Mouse (Mus musculus) urinary bladder, postnatal 4 days (tissue): ENCODE data around the gene Onecut1.

ENCODE experiments used
- DNase-seq, 2 experiments: peaks; one replicate each; pipeline ENCODE4 v3.0.0; 2021 to 2022; ENCODE audit warnings: low spot score in 2 of 2

Onecut1 gene

DNA sequence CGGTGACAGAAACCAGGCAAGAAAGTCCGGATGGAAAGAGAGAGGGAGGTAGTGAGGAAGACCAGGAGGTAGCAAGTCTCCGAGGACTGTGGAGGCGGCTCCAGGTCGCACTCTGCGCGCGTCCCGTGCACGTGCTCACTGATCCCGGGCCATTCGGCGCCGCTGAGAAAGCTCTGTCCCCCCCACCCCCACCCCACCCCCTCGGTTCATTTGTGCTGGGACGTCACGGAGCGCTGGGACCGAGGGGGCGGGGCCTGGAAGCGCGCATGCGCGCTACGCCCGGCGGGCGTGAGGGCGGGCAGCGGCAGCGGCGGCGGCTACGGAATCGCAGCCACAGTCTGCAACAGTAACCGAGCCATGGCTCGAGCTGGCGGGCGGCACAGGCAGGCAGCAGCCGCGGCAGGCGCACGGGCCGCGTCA, at the start of gene Onecut1:
Gene Onecut1, plus strand, starts transcription at position 361 of the 420 bp plus-strand sequence.
- no peak for DNase-seq

DNA sequence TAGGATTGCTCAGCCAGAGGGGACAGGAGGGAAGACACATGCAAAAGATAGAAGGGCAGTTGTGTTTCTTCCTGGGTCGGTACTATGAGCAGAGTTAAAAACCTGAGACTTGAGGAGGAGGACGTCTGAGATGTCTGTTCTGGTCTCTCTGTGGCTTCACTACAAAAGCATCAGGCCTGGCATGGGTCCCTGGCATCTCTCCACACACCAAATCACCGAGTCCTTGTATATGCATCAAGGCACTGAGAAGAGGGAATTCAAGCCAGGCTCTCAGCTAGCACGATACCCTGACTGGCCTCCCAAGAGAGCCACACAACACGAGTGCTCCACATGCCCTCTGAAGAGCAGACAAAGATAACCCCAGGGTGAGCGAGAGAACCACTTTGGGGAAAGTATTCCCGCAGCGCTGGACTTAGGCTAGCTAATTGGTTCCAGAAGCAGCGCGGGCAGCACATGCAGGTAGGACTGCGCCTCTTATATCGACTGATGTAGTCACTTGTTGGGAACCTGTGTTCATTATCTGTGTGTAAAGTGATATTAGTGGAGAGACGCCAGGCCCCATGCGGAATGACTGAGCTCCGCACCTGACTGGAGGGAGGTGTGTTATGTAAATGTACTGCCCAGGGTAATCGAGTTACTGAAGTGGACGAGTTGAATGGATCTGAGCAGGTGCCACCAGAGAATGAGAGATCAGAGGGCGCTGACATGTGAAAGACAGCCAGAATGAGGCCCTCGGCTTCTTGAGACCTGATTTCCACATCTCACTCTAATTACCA, 41.8 kb upstream of the Onecut1 start:
- no peak for DNase-seq

DNA sequence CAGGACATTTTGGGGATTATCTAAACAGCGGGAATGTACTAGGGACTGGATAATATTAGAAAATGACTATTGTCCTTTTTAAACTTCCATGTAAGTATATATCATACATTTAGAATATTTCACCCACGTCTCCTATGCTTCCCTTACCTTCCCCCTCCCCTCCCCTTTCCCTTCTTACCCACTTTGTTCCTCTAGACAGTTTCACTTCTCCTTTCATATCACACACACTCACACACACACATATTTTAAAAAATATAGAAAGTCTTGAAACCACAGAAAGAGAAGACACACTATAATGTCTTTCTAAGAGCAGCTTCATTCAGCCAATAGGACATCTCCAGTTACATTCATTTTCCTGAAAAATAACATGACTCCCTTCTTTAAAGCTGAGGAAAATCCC, 36.6 kb upstream of the Onecut1 start:
- no peak for DNase-seq

DNA sequence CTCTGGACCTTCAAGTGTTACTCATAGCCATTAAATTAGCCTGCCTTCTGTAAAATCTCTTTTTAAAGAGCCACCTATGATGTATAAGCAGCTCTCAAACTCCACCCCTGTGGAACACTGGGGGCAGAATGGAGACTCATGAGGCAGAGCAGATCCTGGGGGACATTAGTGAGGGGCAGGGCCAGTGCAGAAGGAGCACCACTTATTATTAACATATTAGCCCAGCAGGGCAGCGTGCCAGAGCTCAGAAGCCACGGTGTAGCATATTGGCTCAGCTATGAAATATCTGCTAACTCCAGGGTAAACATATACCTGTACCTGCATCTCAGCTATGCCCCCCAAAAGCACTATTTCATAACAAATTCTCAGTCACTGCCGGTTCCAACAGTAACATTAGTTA, 32.5 kb upstream of the Onecut1 start:
- peak in 1 of 2 experiments; percentile 52 for DNase-seq

DNA sequence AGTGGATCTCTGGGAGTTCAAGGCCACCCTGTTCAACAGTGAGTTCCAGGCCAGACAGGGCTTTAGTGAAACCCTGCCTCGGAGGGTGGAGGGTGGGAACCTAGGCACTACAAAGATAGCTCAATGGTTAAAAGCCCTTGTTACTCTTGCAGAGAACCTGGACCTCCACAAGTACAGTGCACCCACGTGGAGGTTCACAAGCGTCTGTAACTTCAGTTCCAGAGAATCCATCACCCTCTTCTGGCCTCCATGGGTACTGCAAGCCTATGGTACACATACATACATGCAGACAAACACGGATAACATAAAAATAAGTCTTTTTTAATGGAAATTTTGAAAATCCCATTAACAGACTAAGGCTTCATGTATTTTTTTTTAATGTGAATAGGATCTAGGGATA, 18.8 kb upstream of the Onecut1 start:
- peak in 1 of 2 experiments; percentile 52 for DNase-seq

DNA sequence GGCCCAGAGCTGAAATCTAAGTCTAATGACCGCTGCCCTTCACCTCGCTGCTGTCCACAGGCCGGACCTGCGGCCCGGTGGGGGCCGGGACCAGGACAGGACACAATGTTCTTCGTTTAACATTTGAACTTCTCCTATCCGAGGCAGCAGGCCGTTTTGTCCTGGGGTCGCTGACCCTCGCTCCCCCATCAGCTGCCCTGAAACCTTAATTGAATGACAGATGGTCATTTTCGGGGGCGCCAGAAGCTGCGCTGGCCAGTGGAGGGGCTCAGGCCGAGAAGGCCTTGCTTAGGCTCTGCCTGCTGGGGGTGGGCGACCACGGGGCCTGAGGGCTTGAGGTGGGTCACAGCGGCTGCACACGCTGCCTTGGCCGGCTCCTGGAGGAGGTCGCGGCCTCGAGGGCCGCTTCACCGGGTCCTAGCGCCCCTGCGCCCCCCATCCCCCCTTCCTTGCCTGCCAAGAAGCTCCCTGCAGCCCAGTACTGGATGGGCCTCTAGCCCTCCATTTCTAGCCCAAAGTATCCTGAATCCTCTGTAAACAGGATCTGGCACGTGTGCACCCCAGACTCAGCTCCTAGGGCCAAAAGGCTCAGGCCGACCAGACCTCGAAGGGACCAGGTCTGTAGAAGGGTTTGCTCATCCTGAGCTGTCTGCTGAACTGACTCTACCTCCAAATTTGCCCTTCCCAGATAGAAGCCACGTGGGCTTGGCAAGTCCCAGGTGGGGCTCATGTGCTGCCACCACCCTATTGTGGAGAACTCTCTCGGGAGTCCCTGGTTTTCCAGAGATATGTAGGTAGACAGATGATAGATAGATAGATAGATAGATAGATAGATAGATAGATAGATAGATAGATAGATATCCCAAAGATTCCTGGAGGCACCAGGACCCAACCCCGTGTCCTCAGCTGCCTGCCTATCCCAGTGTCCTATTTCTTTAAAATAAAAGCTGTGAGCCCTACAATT, 14.6 kb upstream of the Onecut1 start:
- DNase-seq, result no peak

DNA sequence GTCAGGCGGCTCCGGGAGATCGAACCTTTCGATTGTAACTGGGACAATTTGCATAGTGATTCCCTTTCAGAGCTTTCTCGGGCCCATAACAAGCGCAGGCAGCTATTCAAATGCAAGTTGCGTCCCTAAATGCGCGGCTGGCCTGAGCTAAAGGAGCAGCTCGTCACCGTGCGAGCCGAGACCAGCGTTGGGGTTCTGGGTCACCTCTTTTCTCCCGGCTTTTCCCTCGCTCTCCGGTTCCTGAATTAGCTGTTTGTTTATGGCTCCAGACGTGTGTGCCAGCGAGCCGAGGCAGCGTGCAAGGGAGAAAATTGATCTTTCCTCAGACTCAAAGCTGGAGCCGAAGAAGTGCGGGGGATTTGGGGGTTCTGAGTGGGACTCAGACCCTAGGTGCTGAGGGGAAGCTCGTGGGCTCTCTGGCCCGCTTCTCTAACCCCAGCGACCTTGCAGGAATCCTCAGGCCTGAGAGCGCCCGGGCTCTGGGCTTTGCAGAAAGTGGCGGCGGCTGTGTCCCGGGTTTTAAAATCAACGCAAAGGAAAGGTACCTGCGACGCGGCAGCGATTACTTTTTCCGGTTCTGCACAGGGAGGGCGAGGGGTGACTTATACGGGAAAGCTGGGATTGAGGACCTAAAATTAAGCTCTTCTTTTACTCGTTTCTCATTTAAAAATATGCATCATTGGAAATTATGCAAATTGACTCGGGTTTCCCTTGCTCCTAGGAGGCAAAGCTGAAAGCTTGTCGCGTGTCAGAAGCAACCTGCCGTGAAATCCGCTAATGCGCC, 13.1 kb upstream of the Onecut1 start:
- DNase-seq, result no peak

DNA sequence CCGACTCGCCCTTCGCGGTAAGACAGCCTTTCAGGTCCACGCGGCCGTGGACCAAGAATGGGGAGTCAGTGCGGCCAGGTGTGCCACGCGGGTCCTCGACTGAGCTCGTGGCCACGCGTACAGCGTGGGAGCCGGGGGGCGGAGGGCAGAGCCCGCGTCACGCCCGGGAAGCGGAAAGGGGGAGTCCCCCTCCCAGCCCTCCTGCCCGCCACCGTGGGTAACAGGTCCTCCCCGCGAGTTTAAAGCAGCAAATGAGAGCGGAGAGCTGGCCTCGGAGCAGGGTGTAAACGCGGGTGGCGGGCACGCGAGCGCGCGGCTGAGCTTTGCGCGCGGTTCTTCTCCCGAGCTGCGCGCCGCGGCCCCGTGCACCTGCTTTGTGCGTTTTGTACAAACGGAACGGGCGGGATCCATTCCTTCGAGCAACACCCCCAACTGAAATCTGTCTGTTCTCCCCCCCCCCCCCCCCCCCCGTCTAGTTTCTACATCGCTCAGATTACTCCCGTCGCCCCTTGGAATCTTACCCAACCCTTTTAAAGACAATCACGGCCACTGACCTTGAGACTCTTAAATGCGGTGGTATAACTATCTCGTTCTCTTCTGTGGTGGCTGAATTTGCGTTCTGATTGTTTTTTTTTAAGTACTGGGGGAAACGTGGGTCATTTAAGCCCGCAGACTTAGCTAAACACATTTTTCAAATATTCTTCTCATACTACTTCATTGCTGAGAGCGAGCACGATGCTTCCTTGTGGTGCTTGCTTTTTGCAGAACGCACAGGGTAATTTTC, 12.3 kb upstream of the Onecut1 start:
- no peak for DNase-seq

DNA sequence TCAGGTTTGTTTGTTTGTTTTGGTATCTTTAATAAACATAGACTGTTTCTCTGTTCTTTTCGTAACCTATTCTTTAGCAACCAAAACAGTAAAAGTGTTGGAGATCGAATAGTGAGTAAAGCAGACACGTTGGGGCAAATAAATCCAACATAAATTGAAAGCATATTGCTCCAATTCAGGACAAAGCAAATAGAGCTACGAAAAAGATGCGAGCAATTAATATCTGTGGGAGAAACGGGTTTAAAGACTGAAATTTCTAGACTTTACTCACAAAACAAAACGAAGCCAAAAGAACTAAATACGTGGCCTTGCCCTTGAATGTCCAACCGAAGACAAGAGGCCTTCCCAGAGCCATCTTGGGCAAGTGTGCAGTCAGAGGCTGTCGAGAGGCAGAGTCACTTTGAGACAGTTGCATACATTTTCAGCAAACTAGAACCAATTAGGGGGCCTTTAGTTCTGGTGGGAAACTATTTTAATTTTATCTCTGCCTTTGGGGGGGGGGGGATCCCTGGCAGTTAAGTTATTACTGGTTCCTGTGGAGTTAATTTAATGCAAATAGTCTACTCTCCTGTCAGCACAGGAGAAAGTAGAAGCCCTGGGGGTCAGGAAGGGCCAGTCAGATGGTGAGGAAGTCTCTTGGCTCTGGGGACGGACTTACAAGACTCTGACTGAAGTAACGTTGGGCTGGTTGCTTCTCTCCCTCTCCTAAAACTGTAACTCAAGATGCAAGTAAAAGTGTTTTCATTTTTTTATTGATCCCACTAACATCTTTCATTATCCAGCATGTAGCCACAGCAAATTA, 11.5 kb upstream of the Onecut1 start:
- DNase-seq, result peak in 1 of 2 experiments; percentile 10

DNA sequence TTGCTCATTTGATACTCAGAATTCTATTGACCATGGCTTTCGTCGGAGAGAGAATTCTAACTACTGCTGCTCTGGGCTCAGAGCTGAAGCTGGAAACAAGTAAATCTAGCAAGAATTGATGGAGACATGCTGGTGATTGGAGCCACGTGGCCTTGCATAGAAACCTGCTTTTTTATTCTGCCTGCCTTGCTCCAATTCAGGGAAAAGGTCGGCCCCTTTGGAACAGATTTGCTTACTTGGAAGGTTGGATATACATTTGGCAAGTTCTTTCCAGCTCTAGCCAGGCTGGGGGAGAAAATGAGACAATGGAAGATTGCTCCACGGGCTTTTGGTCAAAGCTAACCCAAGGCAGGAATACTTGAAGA, 11.0 kb upstream of the Onecut1 start:
- no peak for DNase-seq

DNA sequence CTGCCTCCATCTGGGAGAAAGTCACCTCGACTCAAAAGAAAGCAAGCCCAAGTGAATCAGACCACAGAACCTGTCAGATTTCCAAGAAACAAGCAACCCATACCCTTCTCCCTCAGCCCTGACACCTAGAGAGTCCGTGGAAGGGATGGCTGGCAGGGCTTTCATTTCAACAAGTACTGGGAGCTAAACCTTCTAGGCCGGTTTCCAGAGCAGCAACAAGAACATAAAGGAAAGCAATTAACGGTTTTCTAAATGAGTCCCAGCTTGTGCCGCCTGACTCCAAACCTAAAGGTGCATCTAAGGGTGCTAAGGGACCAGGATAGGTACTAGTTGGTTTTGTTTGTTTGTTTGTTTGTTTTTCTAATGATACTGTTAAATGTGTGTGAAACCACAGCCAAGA, 10.1 kb upstream of the Onecut1 start:
- DNase-seq, result no peak

DNA sequence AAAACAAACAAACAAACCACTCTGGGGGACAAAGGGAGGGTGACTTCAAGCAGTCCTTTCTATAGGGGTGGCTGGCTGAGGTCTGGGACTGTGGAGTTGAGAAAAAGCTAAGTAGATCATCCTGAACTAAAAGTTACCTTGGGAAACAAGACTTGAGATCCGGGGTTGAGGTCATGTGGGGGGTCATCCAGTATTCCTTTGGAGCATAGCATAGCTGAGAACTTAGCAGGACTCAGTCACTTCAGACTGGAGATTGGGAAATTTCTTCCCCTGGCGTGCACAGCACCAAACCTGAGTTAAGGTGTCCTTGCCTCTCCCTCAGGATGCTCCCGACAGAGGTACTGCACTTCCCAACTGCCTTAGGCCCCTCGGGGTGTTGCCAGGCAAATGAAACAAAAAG, 9.4 kb upstream of the Onecut1 start:
- DNase-seq, result peak in 1 of 2 experiments; percentile 39

DNA sequence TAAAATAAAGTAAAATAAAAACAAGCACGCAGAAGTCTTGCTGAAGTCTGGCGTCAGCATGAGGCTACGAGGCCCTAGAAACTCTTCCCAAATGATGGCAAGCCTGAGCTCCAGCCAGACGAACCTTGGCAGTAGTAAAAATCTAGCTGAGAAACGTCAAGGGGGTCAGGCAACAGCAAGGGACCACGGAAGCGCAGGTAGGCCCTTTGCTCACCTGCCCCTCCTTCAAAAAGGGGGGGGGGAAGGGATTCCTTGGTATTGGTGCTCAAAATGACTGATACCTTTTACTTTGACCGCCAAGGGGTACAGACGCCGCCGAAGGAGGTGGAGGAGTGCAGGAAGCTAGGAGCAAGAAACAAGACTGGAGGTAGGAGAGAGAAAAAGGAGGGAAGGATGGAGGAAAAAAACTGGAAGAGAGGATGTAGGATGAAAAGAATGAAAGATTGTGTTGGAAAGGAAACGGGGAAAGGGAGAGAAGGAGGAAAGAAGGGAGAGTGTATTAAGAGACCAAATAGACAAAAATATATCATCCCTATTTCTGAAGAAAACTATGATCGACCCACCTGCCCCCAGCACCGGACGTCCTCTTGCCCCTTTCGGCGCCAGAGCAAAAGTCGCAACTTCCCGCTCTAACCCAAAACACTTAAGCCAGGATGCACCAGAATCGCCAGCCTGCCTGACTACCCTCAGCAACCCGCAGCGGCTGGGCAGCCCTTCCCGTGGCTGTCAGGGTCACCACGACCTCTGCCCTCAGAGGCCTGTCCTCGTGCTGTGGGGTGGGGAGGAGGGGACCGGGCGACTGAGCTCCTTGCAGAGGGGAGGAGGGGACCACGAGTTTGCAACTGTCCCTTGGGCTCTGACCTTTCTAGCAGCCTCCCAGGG, 8.3 kb upstream of the Onecut1 start:
- peak in 1 of 2 experiments; percentile 56 for DNase-seq

DNA sequence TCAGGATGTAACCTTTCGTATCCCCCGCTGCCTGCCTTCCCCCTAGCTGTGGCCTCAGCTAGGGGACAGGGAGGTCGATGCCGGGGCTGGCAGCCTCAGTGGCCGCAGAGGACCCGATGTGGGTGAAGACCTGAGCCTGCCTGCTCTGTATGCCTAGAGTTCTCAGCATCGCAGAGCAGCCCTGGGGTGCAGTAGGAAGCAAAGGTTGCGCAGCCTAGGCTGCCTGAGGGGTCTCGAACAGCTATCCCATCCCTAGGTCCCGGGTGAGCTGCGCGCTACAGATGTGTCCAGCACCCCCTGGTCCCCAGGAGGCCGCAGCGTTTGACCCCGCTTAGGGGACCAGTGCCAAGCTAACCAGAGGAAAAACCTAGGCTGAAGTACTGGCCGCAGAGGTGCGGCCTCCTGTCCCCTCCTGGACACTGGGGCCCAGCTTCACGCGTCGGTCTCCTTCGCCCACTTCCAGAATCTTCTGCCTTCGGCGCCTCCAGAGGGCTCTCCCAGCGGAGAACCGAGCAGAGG, 7.6 kb upstream of the Onecut1 start:
- peak in 1 of 2 experiments; percentile 58 for DNase-seq

DNA sequence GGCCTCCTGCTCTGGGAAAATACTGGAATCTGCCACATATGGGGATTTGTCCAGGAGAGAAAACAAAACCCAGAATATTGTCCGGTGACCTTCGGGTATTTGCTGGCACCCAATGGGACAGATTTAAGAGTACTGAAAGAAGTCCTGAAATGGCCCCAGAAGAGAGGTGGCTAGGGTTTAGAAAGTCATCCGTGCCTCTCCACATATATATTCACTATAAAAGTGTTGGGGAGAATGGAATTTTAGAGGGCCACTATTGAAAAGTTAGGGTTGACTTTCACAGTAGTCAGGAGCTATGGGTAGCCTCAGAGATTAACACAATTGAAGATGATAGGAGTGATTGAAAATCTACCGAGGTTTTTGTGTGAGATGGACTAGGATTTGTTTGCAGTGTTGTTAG, 6.3 kb upstream of the Onecut1 start:
- DNase-seq, result no peak

DNA sequence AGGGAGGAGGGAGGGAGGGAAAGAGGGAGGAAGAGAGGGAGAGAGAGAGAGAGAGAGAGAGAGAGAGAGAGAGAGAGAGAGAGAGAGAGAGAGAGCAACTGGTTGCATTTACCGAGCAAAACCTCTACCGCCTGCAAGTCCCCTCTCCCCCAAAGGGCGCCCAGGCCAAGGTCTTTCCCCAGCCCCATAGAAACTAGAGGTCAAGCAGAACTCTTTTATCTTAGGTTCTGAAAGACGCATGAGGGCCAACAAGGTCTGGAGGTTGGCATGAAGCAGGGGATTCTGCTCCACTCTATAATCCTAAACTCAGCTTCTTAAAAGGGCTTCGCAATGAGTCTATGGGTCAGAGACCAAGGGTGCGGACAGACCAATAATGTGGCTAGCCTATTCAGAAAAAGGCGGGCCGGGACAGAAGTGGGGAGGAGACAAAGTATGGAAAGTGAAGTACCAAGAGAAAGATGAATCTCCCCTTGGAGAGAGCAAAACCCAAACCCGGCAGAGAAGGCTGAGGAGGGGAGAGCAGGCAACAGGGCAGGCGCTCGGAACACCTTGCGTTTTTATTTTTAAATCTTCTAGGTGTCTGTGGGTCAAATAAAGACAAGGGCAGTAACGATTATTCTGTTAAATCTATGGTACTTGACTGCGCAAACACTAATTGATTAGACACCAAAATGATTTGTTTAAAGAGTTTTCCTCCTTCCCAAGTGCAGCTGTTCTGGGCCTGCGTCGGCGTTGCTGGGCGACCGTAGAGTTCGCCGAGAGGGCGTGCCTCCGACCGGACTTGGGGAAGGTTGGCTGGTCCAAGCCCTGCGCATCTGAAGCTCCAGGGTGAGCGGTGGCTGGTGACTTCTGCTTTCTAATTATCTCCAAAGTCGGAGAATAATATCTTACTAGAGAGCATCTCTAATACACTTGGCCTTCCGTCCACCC, 4.9 kb upstream of the Onecut1 start:
- peak in 1 of 2 experiments; percentile 58 for DNase-seq

DNA sequence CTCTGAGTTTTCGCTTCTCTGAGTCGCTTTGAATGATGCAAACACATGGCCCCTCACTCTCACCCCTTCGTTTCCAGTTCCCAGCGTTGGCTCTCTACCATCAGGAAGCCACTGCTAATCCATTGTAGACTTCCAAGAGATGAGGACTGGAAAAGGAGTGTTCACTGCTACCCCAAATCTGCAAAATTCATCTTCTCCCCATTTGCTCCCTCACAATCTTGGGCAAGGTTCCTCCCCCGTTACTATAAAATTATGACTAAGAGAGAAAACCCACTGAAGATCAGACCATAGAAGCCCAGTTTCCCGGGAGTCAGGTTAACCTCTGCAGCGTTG, 4.2 kb upstream of the Onecut1 start:
- DNase-seq, result no peak

DNA sequence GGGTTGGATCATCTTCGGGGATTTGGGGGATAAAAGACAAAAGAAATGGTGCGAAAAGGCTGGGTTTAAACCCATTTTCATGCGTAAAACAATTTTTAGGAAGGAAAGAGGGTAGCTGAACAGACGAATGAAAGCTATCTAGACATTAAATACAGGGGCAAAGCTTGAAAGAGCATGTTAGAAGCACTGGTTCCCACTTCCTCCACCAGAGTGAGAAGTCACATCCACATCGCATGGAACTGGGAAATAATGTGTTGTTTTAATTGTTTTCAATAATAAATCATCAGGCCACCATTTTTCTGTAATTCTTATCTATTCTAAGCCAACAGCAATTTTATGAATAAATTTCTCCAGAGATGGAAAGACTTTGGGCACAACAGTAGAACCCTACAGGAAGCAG, 3.6 kb upstream of the Onecut1 start:
- no peak for DNase-seq
